Comparison of ENCODE assay signal across 19 mouse cellular contexts in the genomic region with DNA sequence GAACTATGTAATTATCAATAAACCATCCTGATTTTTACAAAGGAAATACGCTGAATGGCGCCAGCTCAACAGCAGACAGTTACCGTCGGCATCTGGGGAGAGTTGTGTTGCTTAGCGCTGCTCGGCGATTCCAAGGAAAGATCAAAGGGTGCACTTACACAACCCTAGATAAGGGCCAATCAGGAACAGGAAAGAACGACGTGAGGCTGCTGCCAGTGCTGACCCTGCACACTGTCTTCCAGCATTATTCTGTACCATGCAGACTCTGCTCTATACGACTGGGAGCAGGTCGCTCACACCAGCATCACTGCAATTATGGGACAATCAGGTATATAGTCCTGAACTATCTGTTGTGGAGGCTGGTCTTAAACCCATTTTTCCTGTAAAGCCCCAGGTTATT. TPM values are rescaled to one million over a fixed set of nuclear protein-coding genes. Genes with fewer than 3 reads are reported as not detected.
DNase-seq lines count a peak whose midpoint lies in the region; ATAC-seq and TF ChIP-seq lines count a peak whose summit lies in the region.
"Had no signal": no experiment of that assay in that cellular context is flagged by ENCODE, and none has a peak within 500 bp of the region (broad histone marks: within the 10 kb centered on the region; RNA-seq: fewer than 3 reads in every experiment).

No protein-coding gene starts in this region.

- peaks cover 43% of the 10 kb centered on the region for H3K36me3 ChIP-seq in heart, embryonic 12.5 days
- H3K36me3 ChIP-seq in liver, adult 2 months (ENCODE audit: control insufficient read depth, insufficient read depth, low read length): no peaks in the 10 kb centered on the region
- H3K36me3 ChIP-seq in liver, embryonic 11.5 days (ENCODE audit: control insufficient read depth, insufficient read depth, low read length): peaks cover 26% of the 10 kb centered on the region
- H3K36me3 ChIP-seq in intestine, embryonic 14.5 days (ENCODE audit: control insufficient read depth, insufficient read depth, low read length): peaks cover 53% of the 10 kb centered on the region
- peaks cover 34% of the 10 kb centered on the region for H3K36me3 ChIP-seq in intestine, postnatal 0 days (ENCODE audit: control insufficient read depth, insufficient read depth)

- 0 out of 2 replicates have a peak overlapping the region, but pooled peaks have one; percentile 9 for H3K4me2 ChIP-seq in heart, embryonic 12.5 days
- H3K4me2 ChIP-seq in liver, embryonic 11.5 days: no peak overlapping the region
- H3K4me2 ChIP-seq in intestine, embryonic 14.5 days (ENCODE audit: low read length): no peak overlapping the region
- no peak overlapping the region; the same call in 1 of the 2 replicates for H3K4me2 ChIP-seq in intestine, postnatal 0 days (replicated peaks; ENCODE audit: low read depth)
- H3K4me2 ChIP-seq: embryonic facial prominence, embryonic 12.5 days; forebrain, embryonic 15.5 days; heart, embryonic 15.5 days; hindbrain, embryonic 12.5 days had no signal

- no peak for DNase-seq in heart, postnatal 4 days
- DNase-seq in liver, adult 2 months (ENCODE audit: extremely low read depth, low read depth, low spot score): peak; percentile 65
- no peak for DNase-seq in liver, embryonic 11.5 days (ENCODE audit: low spot score)
- DNase-seq in intestine, embryonic 14.5 days (ENCODE audit: low spot score): no peak
- no peak for DNase-seq in spleen, postnatal 10 days (ENCODE audit: low spot score in 2 of 2)
- no peak for DNase-seq in urinary bladder, postnatal 36 days (ENCODE audit: low spot score in 2 of 2)
- DNase-seq: adrenal gland, postnatal 14 days; cerebellum, adult 11-12 months; cerebellum, adult 9-10 months; cerebellum, postnatal 25 days; gastrocnemius, postnatal 10 days; heart, adult 2 months had no signal

- H3K4me3 ChIP-seq in heart, embryonic 12.5 days: no peak overlapping the region
- no peak overlapping the region for H3K4me3 ChIP-seq in liver, adult 2 months (ENCODE audit: insufficient read depth, low read depth, low read length)
- H3K4me3 ChIP-seq in liver, embryonic 11.5 days (ENCODE audit: low read depth, low read length): no peak overlapping the region
- no peak overlapping the region for H3K4me3 ChIP-seq in intestine, embryonic 14.5 days (ENCODE audit: low read depth, low read length)
- H3K4me3 ChIP-seq in intestine, postnatal 0 days (ENCODE audit: low read depth, low read length): no peak overlapping the region
- H3K4me3 ChIP-seq: embryonic facial prominence, embryonic 12.5 days; forebrain, embryonic 15.5 days; heart, adult 2 months; heart, embryonic 15.5 days; hindbrain, embryonic 12.5 days had no signal

- no peaks in the 10 kb centered on the region for H3K27me3 ChIP-seq in heart, embryonic 12.5 days (replicated peaks)
- no peaks in the 10 kb centered on the region for H3K27me3 ChIP-seq in liver, adult 2 months (ENCODE audit: control insufficient read depth, insufficient read depth, low read length)
- H3K27me3 ChIP-seq in liver, embryonic 11.5 days (replicated peaks; ENCODE audit: control insufficient read depth, insufficient read depth, low read length): no peaks in the 10 kb centered on the region
- no peaks in the 10 kb centered on the region for H3K27me3 ChIP-seq in intestine, embryonic 14.5 days (replicated peaks; ENCODE audit: control insufficient read depth, insufficient read depth, low read length)
- H3K27me3 ChIP-seq in intestine, postnatal 0 days (replicated peaks; ENCODE audit: control insufficient read depth, insufficient read depth, low read length): no peaks in the 10 kb centered on the region
- H3K27me3 ChIP-seq: embryonic facial prominence, embryonic 12.5 days; forebrain, embryonic 15.5 days; heart, embryonic 15.5 days; hindbrain, embryonic 12.5 days had no signal

- WGBS in heart, embryonic 12.5 days: 24% methylated on average over 11 of the region's 11 CpGs
- WGBS in liver, adult 2 months: 30% methylated on average over 11 of the region's 11 CpGs
- WGBS in liver, embryonic 11.5 days: 72% methylated on average over 11 of the region's 11 CpGs
- WGBS in intestine, embryonic 14.5 days: 72% methylated on average over 11 of the region's 11 CpGs
- 41% methylated on average over 11 of the region's 11 CpGs for WGBS in intestine, postnatal 0 days

- no peak for TF ChIP-seq POLR2A in liver, adult 2 months (IDR thresholded peaks at IDR 0.05; ENCODE audit: extremely low read depth, insufficient read depth, low read length)

- H3K27ac ChIP-seq in heart, embryonic 12.5 days (ENCODE audit: poor library complexity, severe bottlenecking): no peak overlapping the region
- H3K27ac ChIP-seq in liver, adult 2 months (replicated peaks; ENCODE audit: insufficient read depth, low read depth, low read length): no peak overlapping the region
- no peak overlapping the region for H3K27ac ChIP-seq in liver, embryonic 11.5 days (ENCODE audit: low read depth, low read length)
- no peak overlapping the region for H3K27ac ChIP-seq in intestine, embryonic 14.5 days (ENCODE audit: low read depth)
- H3K27ac ChIP-seq in intestine, postnatal 0 days (ENCODE audit: low read depth, low read length): peak overlapping the region; percentile 54; the same call in 1 of the 2 replicates
- H3K27ac ChIP-seq: embryonic facial prominence, embryonic 12.5 days; forebrain, embryonic 15.5 days; heart, adult 2 months; heart, embryonic 15.5 days; hindbrain, embryonic 12.5 days had no signal

- H3K4me1 ChIP-seq in heart, embryonic 12.5 days (replicated peaks): peaks cover 13% of the 10 kb centered on the region
- peaks cover 2% of the 10 kb centered on the region; the same call in 1 of the 2 replicates for H3K4me1 ChIP-seq in liver, adult 2 months (ENCODE audit: control insufficient read depth, insufficient read depth, low read length)
- no peaks in the 10 kb centered on the region for H3K4me1 ChIP-seq in liver, embryonic 11.5 days (replicated peaks; ENCODE audit: control insufficient read depth, insufficient read depth, low read length)
- H3K4me1 ChIP-seq in intestine, embryonic 14.5 days (replicated peaks; ENCODE audit: control insufficient read depth, insufficient read depth, low read length): no peaks in the 10 kb centered on the region
- H3K4me1 ChIP-seq in intestine, postnatal 0 days (replicated peaks; ENCODE audit: control insufficient read depth, insufficient read depth, low read length): no peaks in the 10 kb centered on the region
- H3K4me1 ChIP-seq: embryonic facial prominence, embryonic 12.5 days; forebrain, embryonic 15.5 days; hindbrain, embryonic 12.5 days had no signal

- TF ChIP-seq CTCF in liver, adult 2 months (IDR thresholded peaks at IDR 0.05; ENCODE audit: low read depth, low read length): no peak
- TF ChIP-seq CTCF in intestine, postnatal 0 days (IDR thresholded peaks at IDR 0.05; ENCODE audit: low read depth): no peak

- no peaks in the 10 kb centered on the region for H3K9me3 ChIP-seq in heart, embryonic 12.5 days (replicated peaks)
- H3K9me3 ChIP-seq in liver, embryonic 11.5 days (ENCODE audit: control insufficient read depth, low read length): no peaks in the 10 kb centered on the region
- no peaks in the 10 kb centered on the region for H3K9me3 ChIP-seq in intestine, embryonic 14.5 days (ENCODE audit: control insufficient read depth, low read length)
- no peaks in the 10 kb centered on the region for H3K9me3 ChIP-seq in intestine, postnatal 0 days (ENCODE audit: control insufficient read depth)
- H3K9me3 ChIP-seq: embryonic facial prominence, embryonic 12.5 days; forebrain, embryonic 15.5 days; heart, embryonic 15.5 days; hindbrain, embryonic 12.5 days had no signal

- H3K9ac ChIP-seq in heart, embryonic 12.5 days: no peak overlapping the region
- no peak overlapping the region for H3K9ac ChIP-seq in liver, adult 2 months (ENCODE audit: low read depth, low read length)
- no peak overlapping the region for H3K9ac ChIP-seq in liver, embryonic 11.5 days (ENCODE audit: low read depth, low read length)
- no peak overlapping the region for H3K9ac ChIP-seq in intestine, embryonic 14.5 days (ENCODE audit: low read length)
- no peak overlapping the region for H3K9ac ChIP-seq in intestine, postnatal 0 days (ENCODE audit: low read depth, low read length)
- H3K9ac ChIP-seq: embryonic facial prominence, embryonic 12.5 days; forebrain, embryonic 15.5 days; heart, embryonic 15.5 days; hindbrain, embryonic 12.5 days had no signal

- 0 out of 2 replicates have a peak, but pooled peaks have one; percentile 51 for ATAC-seq in heart, embryonic 12.5 days (ENCODE audit: insufficient number of reproducible peaks, low FRiP score)
- no peak for ATAC-seq in liver, embryonic 11.5 days (replicated peaks; ENCODE audit: low FRiP score)
- ATAC-seq in intestine, embryonic 14.5 days (replicated peaks; ENCODE audit: low FRiP score, low TSS enrichment, low read depth): 0 out of 2 replicates have a peak, but pooled peaks have one; percentile 43
- peak; percentile 95 for ATAC-seq in intestine, postnatal 0 days
- ATAC-seq: forebrain, embryonic 15.5 days; hindbrain, embryonic 16.5 days had no signal

- H3K79me2 ChIP-seq in liver, adult 2 months (ENCODE audit: control insufficient read depth, insufficient read depth, low read length): no peaks in the 10 kb centered on the region

RNA-seq across cellular contexts. Expression of gene Lgals3, which starts 18.6 kb away (rescaled TPM):
- 1.7 and 1.9 TPM in 2 replicates for polyA plus RNA-seq in heart, embryonic 12.5 days (2016; fragmentation: Nextera tagmentation; extraction: Ambion mirVana)
- total RNA-seq in heart, postnatal 4 days (2021): 1 to 10 TPM; 2.6 to 3.5 TPM
- 6.8 and 7.2 TPM in 2 replicates for total RNA-seq in liver, adult 2 months (2014; rRNA removed)
- polyA plus RNA-seq in liver, adult 2 months (2012; rRNA removed): 5.2 and 7.9 TPM in 2 replicates
- 21.2 and 21.6 TPM in 2 replicates for polyA plus RNA-seq in liver, embryonic 11.5 days (2014; fragmentation: Nextera tagmentation; extraction: Ambion mirVana)
- 6.6 and 8.5 TPM in 2 replicates for polyA plus RNA-seq in intestine, embryonic 14.5 days (2014; fragmentation: Nextera tagmentation; extraction: Ambion mirVana)
- polyA plus RNA-seq in intestine, postnatal 0 days (2015; fragmentation: Nextera tagmentation; extraction: Ambion mirVana): 207 and 273 TPM in 2 replicates

RNA-seq across cellular contexts. Expression of gene Dlgap5, which starts 32.1 kb away (rescaled TPM):
- polyA plus RNA-seq in heart, embryonic 12.5 days (2016; fragmentation: Nextera tagmentation; extraction: Ambion mirVana): 45.7 and 51.8 TPM in 2 replicates
- total RNA-seq in heart, postnatal 4 days (2021): 10 to 100 TPM; 26.5 to 35.0 TPM
- total RNA-seq in liver, adult 2 months (2014; rRNA removed): 0.74 and 1.2 TPM in 2 replicates
- polyA plus RNA-seq in liver, adult 2 months (2012; rRNA removed): 0.04 TPM in 1 of 2 replicates, not detected in the other
- 71.1 and 71.7 TPM in 2 replicates for polyA plus RNA-seq in liver, embryonic 11.5 days (2014; fragmentation: Nextera tagmentation; extraction: Ambion mirVana)
- polyA plus RNA-seq in intestine, embryonic 14.5 days (2014; fragmentation: Nextera tagmentation; extraction: Ambion mirVana): 39.5 and 49.9 TPM in 2 replicates
- polyA plus RNA-seq in intestine, postnatal 0 days (2015; fragmentation: Nextera tagmentation; extraction: Ambion mirVana): 5.1 and 6.3 TPM in 2 replicates
